In genomic region chr16:22679641-22680040, GRCm38 (mm10) we compare ENCODE assay signal across 16 mouse cellular contexts.
"Had no signal": no experiment of that assay in that cellular context is flagged by ENCODE, and none has a peak within 500 bp of the region (broad histone marks: within the 10 kb centered on the region; RNA-seq: fewer than 3 reads in every experiment).

No protein-coding gene starts in this region.

- H3K4me2 ChIP-seq: lung, embryonic 14.5 days; midbrain, embryonic 12.5 days; midbrain, embryonic 15.5 days; neural tube, embryonic 12.5 days; stomach, embryonic 15.5 days had no signal

- H3K36me3 ChIP-seq: midbrain, embryonic 10.5 days; midbrain, embryonic 12.5 days; midbrain, embryonic 15.5 days; neural tube, embryonic 12.5 days; stomach, embryonic 15.5 days had no signal

- H3K27me3 ChIP-seq: midbrain, embryonic 12.5 days; midbrain, embryonic 15.5 days; neural tube, embryonic 12.5 days; stomach, embryonic 15.5 days had no signal

- H3K9ac ChIP-seq: lung, embryonic 14.5 days; midbrain, embryonic 12.5 days; midbrain, embryonic 15.5 days; neural tube, embryonic 12.5 days; stomach, embryonic 15.5 days had no signal

- H3K27ac ChIP-seq: midbrain, embryonic 10.5 days; midbrain, embryonic 12.5 days; midbrain, embryonic 15.5 days; neural tube, embryonic 12.5 days; stomach, embryonic 15.5 days; stomach, postnatal 0 days had no signal

- H3K9me3 ChIP-seq: midbrain, embryonic 10.5 days; midbrain, embryonic 12.5 days; midbrain, embryonic 15.5 days; neural tube, embryonic 12.5 days; stomach, embryonic 15.5 days had no signal

- DNase-seq: lung, adult 18-20 months; lung, embryonic 14.5 days; lung, postnatal 10 days; lung, postnatal 4 days; retina, postnatal 1 day; right cerebral cortex, adult 18-20 months; right cerebral cortex, postnatal 14 days; thymus, adult 2 months; thymus, postnatal 25 days; thymus, postnatal 4 days had no signal

- H3K4me1 ChIP-seq: midbrain, embryonic 10.5 days; midbrain, embryonic 12.5 days; midbrain, embryonic 15.5 days; neural tube, embryonic 12.5 days; stomach, embryonic 15.5 days had no signal

- ATAC-seq: midbrain, embryonic 15.5 days had no signal

- H3K4me3 ChIP-seq: midbrain, embryonic 10.5 days; midbrain, embryonic 12.5 days; midbrain, embryonic 15.5 days; neural tube, embryonic 12.5 days; stomach, embryonic 15.5 days had no signal
